Mouse (Mus musculus) fibroblast of lung, adult 2 months (primary cell): Measurements from ENCODE around the gene Zscan4f.
"Not testable (repeated sequence)": the region's sequence is repeated elsewhere in the genome, so short reads cannot be mapped to it uniquely, and the experiment has no call there.

Experiments used
- DNase-seq: peaks from one replicate; pipeline ENCODE4 v3.0.0-alpha.2; 2011; ENCODE audit warnings: low read depth

The Zscan4f gene

GRCm38 (mm10) chr7:11397615-11398014 lies at the start of gene Zscan4f:
Zscan4f (plus strand) TSS chr7:11397915.
- DNase-seq, result not testable (repeated sequence)

DNA sequence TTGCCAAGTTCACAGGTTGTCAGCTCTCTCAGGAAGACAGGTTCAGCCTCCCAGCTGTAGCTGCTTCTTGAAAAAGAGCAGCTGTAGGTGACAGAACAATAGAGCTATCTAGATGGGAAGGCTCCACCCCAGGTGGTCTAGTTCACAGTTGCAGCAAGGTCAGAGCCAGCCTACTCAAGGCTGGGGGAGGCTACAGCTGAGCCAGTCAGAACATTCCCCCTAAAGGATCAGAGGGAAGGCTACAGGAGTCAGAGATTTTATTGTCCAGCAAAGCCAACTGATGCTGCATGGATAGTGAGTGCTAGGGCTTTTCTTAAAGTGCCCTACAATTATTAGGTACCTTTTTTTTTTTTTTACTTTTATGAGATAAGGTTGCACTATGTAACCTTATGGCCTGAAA lies 13.1 kb upstream of the Zscan4f start:
- DNase-seq, result not testable (repeated sequence)
